Mouse (Mus musculus) midbrain, embryonic 13.5 days (tissue): ENCODE data around the gene Tbc1d22a. TPM values are rescaled to one million over a fixed set of nuclear protein-coding genes. Genes with fewer than 3 reads are reported as not detected.

Experiments
- ATAC-seq: fragments of 200-750 bp; cut with Nextera tagmentation; 2 replicates; pipeline ENCODE4 v1.8.0; 2017; ENCODE audit warnings: mild to moderate bottlenecking, moderate TSS enrichment, moderate library complexity
- H3K27ac ChIP-seq: fragments of 300-500 bp; sonication (generic); 2 replicates; pipeline ENCODE4 v1.5.1; 2015; ENCODE audit warnings: inconsistent platforms, mild to moderate bottlenecking, moderate library complexity
- H3K27me3 ChIP-seq: fragments of 300-500 bp; sonication (generic); 2 replicates; pipeline ENCODE4 v1.6.1; 2015; ENCODE audit warnings: mild to moderate bottlenecking, inconsistent platforms
- H3K36me3 ChIP-seq: fragments of 300-500 bp; sonication (generic); 2 replicates; pipeline ENCODE4 v1.6.1; 2015; ENCODE audit warnings: mild to moderate bottlenecking, inconsistent platforms
- H3K4me1 ChIP-seq: fragments of 300-500 bp; sonication (generic); replicated peaks from 2 replicates; pipeline ENCODE4 v1.6.1; 2015; ENCODE audit warnings: inconsistent platforms
- H3K4me2 ChIP-seq: fragments of 300-500 bp; sonication (generic); replicated peaks from 2 replicates; pipeline ENCODE4 v1.6.1; 2015; ENCODE audit warnings: moderate library complexity, mild to moderate bottlenecking, inconsistent platforms
- H3K4me3 ChIP-seq: fragments of 300-500 bp; sonication (generic); replicated peaks from 2 replicates; pipeline ENCODE4 v1.5.1; 2015; ENCODE audit warnings: mild to moderate bottlenecking, inconsistent platforms
- H3K9ac ChIP-seq: fragments of 300-500 bp; sonication (generic); replicated peaks from 2 replicates; pipeline ENCODE4 v1.6.1; 2015; ENCODE audit warnings: mild to moderate bottlenecking, inconsistent platforms
- H3K9me3 ChIP-seq: fragments of 300-500 bp; sonication (generic); 2 replicates; pipeline ENCODE4 v1.6.1; 2016; ENCODE audit warnings: mild to moderate bottlenecking, inconsistent platforms
- WGBS: fragments of 180-500 bp; shearing (Covaris S2); methylation state at CpG from one replicate; pipeline ENCODE4 v1.1.7; 2015; 5-methylcytosine and 5-hydroxymethylcytosine counted together
- polyA plus RNA-seq: library from polyadenylated mRNA; unstranded; fragments of >200 nt; fragmentation: Nextera tagmentation; extraction: Ambion mirVana; gene quantifications from 2 replicates; pipeline ENCODE4 v1.2.1, GENCODE M21; 2015

Tbc1d22a gene
- polyA plus RNA-seq, 1 experiment from 2014 or later: 13.4 TPM

DNA sequence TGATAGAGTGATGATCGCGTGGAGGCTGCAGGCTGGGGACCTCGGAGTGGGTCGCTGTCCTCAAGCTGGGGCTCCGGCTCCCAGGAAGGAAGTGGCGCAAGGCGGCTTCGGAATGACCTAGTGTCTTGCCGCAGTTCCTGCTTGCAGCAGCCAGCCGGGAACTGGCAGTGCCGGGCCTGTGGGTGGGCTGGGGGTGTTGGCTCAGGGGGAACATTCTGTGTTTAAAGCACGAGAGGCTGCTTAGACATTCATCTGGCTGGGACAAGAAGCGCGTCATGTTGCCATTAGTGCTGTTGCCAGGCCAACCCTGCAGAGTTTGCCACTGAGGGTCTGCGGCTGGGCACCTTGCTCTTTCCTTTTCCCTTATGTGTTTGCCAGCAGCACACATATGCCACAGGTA is 63.2 kb downstream of the Tbc1d22a start:
- peaks cover 64% of the 10 kb centered on the region for H3K4me1 ChIP-seq
- WGBS: 25% methylated on average over 15 of the region's 15 CpGs

DNA sequence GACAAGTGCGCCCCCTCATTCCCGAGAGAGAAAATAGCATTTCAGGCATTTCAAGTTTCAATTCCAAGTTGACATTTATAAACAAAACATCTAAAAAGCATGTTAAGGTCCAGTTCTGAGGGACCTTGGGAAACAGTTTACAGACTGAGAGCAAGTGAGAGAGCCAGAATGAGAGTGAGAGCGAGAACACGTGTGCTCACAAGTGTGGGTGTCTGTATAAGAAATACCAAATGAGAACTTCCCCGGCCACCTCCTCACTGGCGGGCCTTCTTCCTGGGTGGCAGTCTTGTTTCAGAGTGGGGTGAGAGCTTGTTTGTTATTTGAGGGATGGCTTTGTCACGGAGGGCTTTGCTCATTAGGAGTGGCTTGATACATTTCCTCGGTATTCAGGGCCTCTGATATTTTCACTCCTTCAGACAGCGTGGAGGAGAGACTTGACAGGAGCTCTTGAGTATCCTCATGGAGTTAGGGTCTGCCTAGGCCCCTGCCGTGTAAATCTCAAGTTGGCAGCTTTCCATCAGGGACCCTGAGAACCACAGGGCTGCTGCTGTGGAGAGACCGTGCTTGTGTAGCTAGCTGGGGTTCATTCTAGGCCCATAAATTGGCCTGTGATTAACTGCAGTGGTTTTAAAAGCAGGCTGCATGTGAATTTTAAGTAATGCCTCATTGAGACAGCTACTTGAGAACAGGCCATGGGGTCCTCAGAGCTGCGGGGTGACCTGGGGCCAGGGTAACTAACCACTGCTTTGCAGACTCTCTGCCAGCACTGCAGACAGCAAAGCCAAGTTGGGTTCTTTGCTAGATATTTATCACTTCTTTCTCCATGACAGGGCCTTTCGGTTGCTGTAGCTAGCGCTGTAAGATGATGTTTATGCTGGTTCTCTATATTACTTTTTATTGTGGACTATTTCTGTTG is 65.1 kb downstream of the Tbc1d22a start:
- Histone ChIP-seq H3K27ac (no peak overlapping the region), H3K27me3 (peaks cover 18% of the 10 kb centered on the region), H3K4me3 (no peak overlapping the region), H3K9ac (no peak overlapping the region), H3K4me2 (no peak overlapping the region), H3K36me3 (no peaks in the 10 kb centered on the region), H3K4me1 (peaks cover 64% of the 10 kb centered on the region), H3K9me3 (no peaks in the 10 kb centered on the region)
- no peak for ATAC-seq
- WGBS: 58% methylated on average over 14 of the region's 14 CpGs

More for the DNA sequence above, 63.2 kb downstream of the Tbc1d22a start:
- Histone ChIP-seq H3K9me3 (no peaks in the 10 kb centered on the region), H3K4me2 (peak overlapping the region; percentile 38), H3K36me3 (no peaks in the 10 kb centered on the region), H3K27ac (peak overlapping the region; percentile 54), H3K9ac (peak overlapping the region; percentile 37; the same call in 1 of the 2 replicates), H3K27me3 (peaks cover 25% of the 10 kb centered on the region), H3K4me3 (no peak overlapping the region)
- ATAC-seq: peak; percentile 44

DNA sequence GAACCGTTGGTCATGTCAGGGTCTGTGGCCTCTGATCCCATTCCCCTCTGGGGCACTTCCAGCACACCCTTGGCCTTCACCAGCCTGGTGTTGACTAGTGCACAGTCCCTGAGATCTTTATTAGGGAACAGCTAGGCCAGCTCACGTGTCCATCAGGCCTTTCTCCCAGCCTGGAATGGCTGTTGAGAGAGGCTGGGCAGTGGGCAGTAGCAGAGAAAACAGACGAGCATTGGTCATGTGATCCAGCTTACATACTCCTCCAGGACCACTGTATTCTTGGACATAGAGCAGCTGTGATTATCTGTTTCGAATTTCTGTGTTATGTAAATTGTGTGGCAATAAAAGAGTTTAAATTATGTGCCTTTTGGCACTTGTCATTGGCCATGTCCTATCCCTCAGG is 65.9 kb downstream of the Tbc1d22a start:
- Histone ChIP-seq H3K4me2 (no peak overlapping the region), H3K36me3 (no peaks in the 10 kb centered on the region), H3K9me3 (no peaks in the 10 kb centered on the region), H3K4me1 (peaks cover 61% of the 10 kb centered on the region), H3K9ac (no peak overlapping the region), H3K27ac (no peak overlapping the region), H3K27me3 (peaks cover 14% of the 10 kb centered on the region), H3K4me3 (no peak overlapping the region)
- no peak for ATAC-seq
- 57% methylated on average over 4 of the region's 4 CpGs for WGBS

DNA sequence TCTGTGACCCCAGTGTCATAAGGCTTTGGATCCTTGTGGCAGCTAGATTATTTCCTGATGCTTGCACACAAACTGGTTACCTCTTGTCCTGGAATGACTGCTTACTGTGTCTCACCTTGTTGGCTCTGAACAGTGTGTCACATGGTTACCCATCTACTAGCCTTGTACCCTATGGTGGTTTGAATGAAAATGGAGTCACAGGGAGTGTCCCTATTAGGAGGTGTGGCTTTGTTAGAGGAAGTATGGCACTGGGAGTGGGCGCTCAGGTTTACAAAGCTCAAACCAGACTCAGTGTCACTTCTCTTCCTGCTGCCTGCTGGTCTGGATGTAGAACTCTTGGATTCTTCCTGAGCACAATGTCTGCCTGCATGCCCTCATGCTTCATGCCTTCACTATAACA is 69.0 kb downstream of the Tbc1d22a start:
- no peak overlapping the region for H3K4me2 ChIP-seq
- no peak for ATAC-seq
- no peaks in the 10 kb centered on the region for H3K36me3 ChIP-seq
- H3K4me1 ChIP-seq: peaks cover 30% of the 10 kb centered on the region
- 90% methylated on average over 1 of the region's 1 CpGs for WGBS
- no peak overlapping the region for H3K9ac ChIP-seq
- no peak overlapping the region for H3K27ac ChIP-seq
- no peak overlapping the region for H3K4me3 ChIP-seq
- peaks cover 17% of the 10 kb centered on the region for H3K27me3 ChIP-seq
- no peaks in the 10 kb centered on the region for H3K9me3 ChIP-seq

DNA sequence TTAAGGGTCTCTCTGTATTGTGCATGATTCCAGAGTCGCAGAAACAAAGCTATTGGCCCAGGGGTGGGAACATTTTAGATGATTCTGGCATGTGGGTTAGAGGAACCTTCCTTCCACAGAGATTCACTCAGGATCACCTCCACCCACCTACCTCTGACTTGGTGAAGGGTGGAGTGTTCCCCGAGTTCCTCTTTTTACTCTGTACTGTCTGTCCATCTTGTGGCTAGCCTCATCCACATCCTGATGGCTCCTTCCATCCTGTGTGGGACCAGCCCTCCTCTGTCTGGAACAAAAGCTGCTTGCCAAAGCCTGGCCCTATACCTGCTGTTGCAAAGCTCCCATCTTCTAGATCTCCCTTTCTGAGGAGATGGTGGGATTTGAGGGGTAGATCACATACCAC is 71.0 kb downstream of the Tbc1d22a start:
- H3K4me1 ChIP-seq: peaks cover 17% of the 10 kb centered on the region
- no peak for ATAC-seq
- H3K4me2 ChIP-seq: no peak overlapping the region
- no peaks in the 10 kb centered on the region for H3K36me3 ChIP-seq
- H3K27me3 ChIP-seq: peaks cover 15% of the 10 kb centered on the region
- H3K9ac ChIP-seq: no peak overlapping the region
- no peaks in the 10 kb centered on the region for H3K9me3 ChIP-seq
- no peak overlapping the region for H3K27ac ChIP-seq
- no peak overlapping the region for H3K4me3 ChIP-seq
- WGBS: 94% methylated on average over 2 of the region's 2 CpGs

DNA sequence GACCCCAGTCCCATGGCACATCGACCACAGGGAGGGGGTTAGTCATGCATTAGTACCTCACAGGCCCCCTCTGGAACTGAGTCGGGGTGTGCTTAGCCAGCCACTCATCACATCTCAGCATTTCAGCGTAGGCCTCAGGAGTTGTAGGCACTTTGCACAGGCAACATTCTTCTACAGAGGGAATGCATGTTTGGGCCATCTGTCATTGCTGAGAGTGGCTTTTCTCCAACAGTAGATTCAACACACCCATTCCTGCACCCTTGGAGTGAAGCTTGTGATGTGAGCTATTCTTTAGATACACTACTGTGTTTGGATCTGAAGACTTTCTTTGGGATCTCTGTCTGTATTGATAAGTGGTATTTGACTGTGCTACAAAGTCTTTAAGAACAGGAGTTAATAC is 75.8 kb downstream of the Tbc1d22a start:
- H3K4me2 ChIP-seq: no peak overlapping the region

DNA sequence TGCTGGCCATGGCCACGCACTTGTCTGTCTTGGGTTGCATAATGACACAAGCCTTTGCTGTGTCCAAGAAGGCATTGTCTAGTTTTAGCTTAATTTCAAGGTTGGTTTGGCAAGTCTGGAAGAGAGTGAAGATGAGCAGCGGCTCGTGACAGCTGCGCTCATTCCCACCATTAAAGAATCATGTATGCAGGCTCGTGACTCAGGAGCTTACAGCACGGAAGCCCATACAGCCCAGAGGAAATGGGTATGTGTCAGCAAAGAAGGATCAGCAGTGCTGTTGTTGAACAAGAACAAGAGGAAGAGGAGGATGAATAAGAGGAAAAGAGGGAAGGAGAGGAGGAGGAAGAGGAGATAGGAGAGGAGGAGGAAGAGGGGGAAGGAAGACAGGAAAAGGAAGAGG is 78.0 kb downstream of the Tbc1d22a start:
- no peak for ATAC-seq
- Histone ChIP-seq H3K27me3 (peaks cover 4% of the 10 kb centered on the region; the same call in 1 of the 2 replicates), H3K4me2 (no peak overlapping the region), H3K36me3 (no peaks in the 10 kb centered on the region), H3K4me1 (peaks cover 36% of the 10 kb centered on the region), H3K27ac (no peak overlapping the region), H3K9ac (no peak overlapping the region), H3K4me3 (no peak overlapping the region), H3K9me3 (no peaks in the 10 kb centered on the region)
- 68% methylated on average over 6 of the region's 6 CpGs for WGBS

More for the DNA sequence above, 75.8 kb downstream of the Tbc1d22a start:
- H3K9ac ChIP-seq: no peak overlapping the region
- 76% methylated on average over 3 of the region's 3 CpGs for WGBS
- H3K4me1 ChIP-seq: peaks cover 28% of the 10 kb centered on the region
- H3K27ac ChIP-seq: peak overlapping the region; percentile 46; the same call in 1 of the 2 replicates
- no peaks in the 10 kb centered on the region for H3K9me3 ChIP-seq
- H3K36me3 ChIP-seq: no peaks in the 10 kb centered on the region
- no peak for ATAC-seq
- H3K27me3 ChIP-seq: peaks cover 9% of the 10 kb centered on the region; the same call in 1 of the 2 replicates
- no peak overlapping the region for H3K4me3 ChIP-seq

DNA sequence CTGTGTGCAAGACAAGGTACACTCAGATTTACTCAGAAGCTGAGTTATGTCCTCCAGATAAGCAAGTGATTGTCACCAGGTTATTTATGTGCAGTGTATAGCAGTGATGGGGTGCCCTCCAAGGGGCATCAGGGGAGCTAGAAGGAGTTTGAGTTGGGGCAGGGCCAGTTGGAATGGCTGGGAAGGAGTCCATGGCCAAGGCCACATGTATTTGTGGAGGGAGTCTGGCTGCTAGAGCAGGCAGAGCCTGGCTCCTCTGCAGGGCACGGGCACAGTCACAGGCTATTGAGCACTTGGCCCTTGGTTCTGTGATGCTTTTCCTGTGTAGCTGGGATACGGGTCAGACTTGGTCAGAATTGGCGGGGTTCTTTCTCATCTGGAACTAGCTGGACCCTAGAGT is 80.2 kb downstream of the Tbc1d22a start:
- ATAC-seq: no peak
- 91% methylated on average over 3 of the region's 3 CpGs for WGBS
- Histone ChIP-seq H3K4me2 (no peak overlapping the region), H3K4me1 (peaks cover 36% of the 10 kb centered on the region), H3K4me3 (no peak overlapping the region), H3K27me3 (peaks cover 4% of the 10 kb centered on the region; the same call in 1 of the 2 replicates), H3K36me3 (no peaks in the 10 kb centered on the region), H3K9me3 (no peaks in the 10 kb centered on the region), H3K27ac (no peak overlapping the region; the same call in 1 of the 2 replicates), H3K9ac (no peak overlapping the region)

DNA sequence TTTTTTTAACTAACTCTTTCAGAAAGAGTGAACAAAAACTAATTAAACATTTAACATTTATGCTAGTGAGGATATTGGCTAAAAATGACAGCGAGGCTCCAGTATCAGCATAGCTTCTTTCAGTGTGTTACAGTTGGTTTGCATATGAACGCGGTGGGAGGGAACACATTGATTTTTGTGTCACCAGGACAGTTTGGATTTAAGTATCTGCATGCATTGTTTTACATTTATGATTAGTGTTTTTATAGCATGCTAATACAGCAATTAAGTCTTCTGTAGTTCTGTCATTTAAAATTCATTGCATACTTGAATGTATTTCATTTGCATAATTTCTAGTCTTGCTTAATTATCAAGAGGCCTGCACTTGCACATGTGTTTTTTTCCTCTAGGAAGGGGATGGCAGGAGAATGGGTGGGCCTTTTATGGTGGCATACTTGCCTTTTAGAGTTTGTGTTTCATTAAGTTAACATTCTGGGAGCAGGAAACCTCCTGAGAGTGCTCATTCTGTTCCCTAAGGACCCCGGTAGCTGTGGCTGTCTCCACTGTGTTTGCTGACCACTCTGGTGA is 81.5 kb downstream of the Tbc1d22a start:
- 69% methylated on average over 4 of the region's 4 CpGs for whole genome bisulfite sequencing

DNA sequence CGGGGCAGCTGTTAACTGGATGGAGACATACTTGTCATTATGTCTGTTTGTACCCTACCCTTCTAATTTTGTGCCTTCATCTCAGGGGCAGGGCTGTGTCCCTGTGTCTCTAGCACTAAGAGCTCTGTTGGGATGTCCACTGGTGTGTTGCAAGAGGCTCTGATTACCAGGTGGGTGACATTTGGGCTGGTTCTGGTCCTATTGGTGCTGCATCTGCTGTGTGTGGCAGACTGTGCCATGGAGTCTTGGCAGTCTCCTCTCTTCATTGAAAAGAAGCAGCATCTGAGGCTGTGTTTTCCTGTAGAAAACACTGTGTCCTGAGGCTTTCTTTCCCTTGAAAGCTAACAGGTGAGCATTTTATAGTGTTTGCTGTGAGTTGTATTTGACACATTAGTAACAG is 83.0 kb downstream of the Tbc1d22a start:
- H3K36me3 ChIP-seq: peaks cover 14% of the 10 kb centered on the region; the same call in 1 of the 2 replicates
- H3K4me3 ChIP-seq: no peak overlapping the region
- H3K27me3 ChIP-seq: peaks cover 4% of the 10 kb centered on the region; the same call in 1 of the 2 replicates
- H3K4me2 ChIP-seq: no peak overlapping the region
- no peak overlapping the region for H3K27ac ChIP-seq
- no peak for ATAC-seq
- H3K4me1 ChIP-seq: peaks cover 13% of the 10 kb centered on the region
- no peaks in the 10 kb centered on the region for H3K9me3 ChIP-seq
- WGBS: 96% methylated on average over 1 of the region's 1 CpGs
- no peak overlapping the region for H3K9ac ChIP-seq

More for the DNA sequence above, 81.5 kb downstream of the Tbc1d22a start:
- peaks cover 4% of the 10 kb centered on the region; the same call in 1 of the 2 replicates for H3K27me3 ChIP-seq
- peaks cover 25% of the 10 kb centered on the region for H3K4me1 ChIP-seq
- no peaks in the 10 kb centered on the region for H3K9me3 ChIP-seq
- 0 out of 2 replicates have a peak, but pooled peaks cover 1% of the 10 kb centered on the region for H3K36me3 ChIP-seq
- H3K9ac ChIP-seq: no peak overlapping the region; the same call in 1 of the 2 replicates
- no peak for ATAC-seq
- no peak overlapping the region for H3K4me2 ChIP-seq
- no peak overlapping the region for H3K4me3 ChIP-seq
- H3K27ac ChIP-seq: peak overlapping the region; percentile 44; the same call in 1 of the 2 replicates

DNA sequence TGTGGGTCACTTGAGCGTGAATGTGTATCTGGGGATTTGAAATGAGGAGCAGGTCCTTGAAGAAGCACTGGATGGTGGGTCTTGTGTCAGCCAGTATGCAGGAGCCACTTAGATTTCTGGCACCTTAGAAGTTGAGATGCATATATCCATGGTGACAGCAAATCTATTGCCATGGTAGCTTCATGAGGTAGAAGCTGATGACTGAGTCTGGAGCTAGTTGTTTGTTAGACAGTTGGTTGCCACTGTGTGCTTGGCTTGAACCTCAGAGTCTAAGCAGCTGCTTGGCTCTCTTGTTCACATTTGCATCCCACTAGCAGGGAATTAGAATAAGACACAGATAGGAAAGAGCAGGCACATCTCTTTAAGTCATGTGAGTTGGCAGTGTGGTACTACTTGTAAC is 89.6 kb downstream of the Tbc1d22a start:
- no peaks in the 10 kb centered on the region for H3K4me1 ChIP-seq
- H3K27me3 ChIP-seq: no peaks in the 10 kb centered on the region
- H3K9ac ChIP-seq: no peak overlapping the region
- H3K9me3 ChIP-seq: no peaks in the 10 kb centered on the region
- no peak overlapping the region for H3K4me3 ChIP-seq
- no peak overlapping the region for H3K4me2 ChIP-seq
- peaks cover 14% of the 10 kb centered on the region; the same call in 1 of the 2 replicates for H3K36me3 ChIP-seq
- no peak overlapping the region for H3K27ac ChIP-seq
- no peak for ATAC-seq
- WGBS: 90% methylated on average over 1 of the region's 1 CpGs

DNA sequence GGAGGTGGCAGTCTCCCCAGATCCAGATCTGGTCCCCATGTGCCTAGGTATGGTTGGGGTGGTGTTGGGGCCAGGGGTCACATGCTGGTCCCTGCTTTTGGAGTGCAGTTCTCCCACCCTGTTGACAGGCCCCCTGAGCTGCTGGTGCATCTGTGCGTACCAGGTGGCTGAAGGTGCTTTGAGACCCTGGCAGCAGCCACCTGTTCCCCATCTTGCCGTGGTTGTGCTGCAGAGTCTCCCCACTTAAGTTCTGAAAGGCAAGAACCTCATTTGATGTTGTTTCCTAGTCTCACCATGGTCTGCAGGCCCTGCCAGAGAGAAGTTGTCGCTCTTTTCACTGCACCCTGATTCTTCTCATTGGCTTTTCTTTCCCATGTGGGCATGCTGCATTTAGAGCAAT is 90.6 kb downstream of the Tbc1d22a start:
- H3K9ac ChIP-seq: no peak overlapping the region
- no peak for ATAC-seq
- 90% methylated on average over 3 of the region's 3 CpGs for WGBS
- no peaks in the 10 kb centered on the region for H3K27me3 ChIP-seq
- H3K4me2 ChIP-seq: no peak overlapping the region
- no peak overlapping the region for H3K4me3 ChIP-seq
- no peaks in the 10 kb centered on the region for H3K9me3 ChIP-seq
- H3K27ac ChIP-seq: no peak overlapping the region
- H3K36me3 ChIP-seq: peaks cover 14% of the 10 kb centered on the region; the same call in 1 of the 2 replicates
- H3K4me1 ChIP-seq: no peaks in the 10 kb centered on the region
